In genomic region chr6:134440023-134440422, GRCm38 (mm10) we compare ENCODE assay signal across 8 mouse cellular contexts. TPM values are rescaled to one million over a fixed set of nuclear protein-coding genes. Genes with fewer than 3 reads are reported as not detected.
A peak's percentile ranks its signal among the peaks of the same experiment; 100 is the strongest.
DNase-seq lines count a peak whose midpoint lies in the region; ATAC-seq and TF ChIP-seq lines count a peak whose summit lies in the region.

No protein-coding gene starts in this region.

- no peak overlapping the region for H3K27ac ChIP-seq in kidney, postnatal 0 days
- peak overlapping the region; percentile 44; the same call in 1 of the 2 replicates for H3K27ac ChIP-seq in forebrain, embryonic 13.5 days
- peak overlapping the region; percentile 59 for H3K27ac ChIP-seq in hindbrain, embryonic 16.5 days (ENCODE audit: low read depth, low read length)
- peak overlapping the region; percentile 74 for H3K27ac ChIP-seq in neural tube, embryonic 14.5 days (ENCODE audit: low read depth, low read length)

- no peaks in the 10 kb centered on the region for H3K9me3 ChIP-seq in kidney, postnatal 0 days (replicated peaks; ENCODE audit: low read length)
- no peaks in the 10 kb centered on the region for H3K9me3 ChIP-seq in forebrain, embryonic 13.5 days (replicated peaks)
- no peaks in the 10 kb centered on the region for H3K9me3 ChIP-seq in hindbrain, embryonic 16.5 days (ENCODE audit: control insufficient read depth, low read length)
- H3K9me3 ChIP-seq in neural tube, embryonic 14.5 days (ENCODE audit: control insufficient read depth, low read length), result no peaks in the 10 kb centered on the region

- no peak for DNase-seq in kidney, postnatal 0 days (ENCODE audit: low spot score)
- DNase-seq in kidney, adult 11 months, result no peak
- no peak for DNase-seq in right cerebral cortex, adult 18-20 months
- DNase-seq in urinary bladder, postnatal 36 days (ENCODE audit: low spot score in 2 of 2), result no peak
- no peak for DNase-seq in thymus, adult 18-20 months

- ATAC-seq in kidney, postnatal 0 days (replicated peaks; ENCODE audit: low FRiP score, low read depth), result no peak
- no peak for ATAC-seq in forebrain, embryonic 13.5 days
- no peak; the same call in 1 of the 2 replicates for ATAC-seq in hindbrain, embryonic 16.5 days
- ATAC-seq in neural tube, embryonic 14.5 days (ENCODE audit: low read depth), result peak; percentile 20; the same call in 1 of the 2 replicates

- WGBS in kidney, postnatal 0 days, result 19% methylated on average over 10 of the region's 10 CpGs
- WGBS in forebrain, embryonic 13.5 days, result 20% methylated on average over 10 of the region's 10 CpGs
- WGBS in hindbrain, embryonic 16.5 days, result 13% methylated on average over 10 of the region's 10 CpGs
- 23% methylated on average over 10 of the region's 10 CpGs for WGBS in neural tube, embryonic 14.5 days

- H3K4me2 ChIP-seq in kidney, postnatal 0 days (ENCODE audit: low read length), result peak overlapping the region; percentile 55
- H3K4me2 ChIP-seq in forebrain, embryonic 13.5 days, result peak overlapping the region; percentile 63
- H3K4me2 ChIP-seq in hindbrain, embryonic 16.5 days (ENCODE audit: low read length), result peak overlapping the region; percentile 73
- peak overlapping the region; percentile 51 for H3K4me2 ChIP-seq in neural tube, embryonic 14.5 days (ENCODE audit: low read depth, low read length)

- TF ChIP-seq CTCF in kidney, postnatal 0 days (IDR thresholded peaks at IDR 0.05; ENCODE audit: low read depth), result no peak

- 0 out of 2 replicates have a peak, but pooled peaks cover 3% of the 10 kb centered on the region for H3K36me3 ChIP-seq in kidney, postnatal 0 days (ENCODE audit: insufficient read depth, low read length)
- peaks cover 6% of the 10 kb centered on the region for H3K36me3 ChIP-seq in forebrain, embryonic 13.5 days (ENCODE audit: poor library complexity, severe bottlenecking)
- H3K36me3 ChIP-seq in hindbrain, embryonic 16.5 days (ENCODE audit: control insufficient read depth, insufficient read depth, low read length), result no peaks in the 10 kb centered on the region
- no peaks in the 10 kb centered on the region for H3K36me3 ChIP-seq in neural tube, embryonic 14.5 days (ENCODE audit: control insufficient read depth, insufficient read depth, low read length)

- 0 out of 2 replicates have a peak overlapping the region, but pooled peaks have one; percentile 21 for H3K4me3 ChIP-seq in kidney, postnatal 0 days (replicated peaks; ENCODE audit: low read depth, low read length)
- peak overlapping the region; percentile 29 for H3K4me3 ChIP-seq in forebrain, embryonic 13.5 days
- H3K4me3 ChIP-seq in hindbrain, embryonic 16.5 days (ENCODE audit: low read length), result peak overlapping the region; percentile 34
- H3K4me3 ChIP-seq in neural tube, embryonic 14.5 days (ENCODE audit: low read depth, low read length), result 0 out of 2 replicates have a peak overlapping the region, but pooled peaks have one; percentile 17

- peaks cover 8% of the 10 kb centered on the region for H3K4me1 ChIP-seq in kidney, postnatal 0 days (replicated peaks; ENCODE audit: insufficient read depth, low read length)
- peaks cover 15% of the 10 kb centered on the region; the same call in 1 of the 2 replicates for H3K4me1 ChIP-seq in forebrain, embryonic 13.5 days
- peaks cover 11% of the 10 kb centered on the region for H3K4me1 ChIP-seq in hindbrain, embryonic 16.5 days (ENCODE audit: control insufficient read depth, insufficient read depth, low read depth, low read length)
- H3K4me1 ChIP-seq in neural tube, embryonic 14.5 days (ENCODE audit: control insufficient read depth, insufficient read depth, low read length), result peaks cover 6% of the 10 kb centered on the region; the same call in 1 of the 2 replicates

- no peaks in the 10 kb centered on the region for H3K27me3 ChIP-seq in kidney, postnatal 0 days (ENCODE audit: insufficient read depth, low read length)
- H3K27me3 ChIP-seq in forebrain, embryonic 13.5 days, result no peaks in the 10 kb centered on the region
- H3K27me3 ChIP-seq in hindbrain, embryonic 16.5 days (replicated peaks; ENCODE audit: control insufficient read depth, insufficient read depth, low read length), result no peaks in the 10 kb centered on the region
- H3K27me3 ChIP-seq in neural tube, embryonic 14.5 days (ENCODE audit: control insufficient read depth, insufficient read depth, low read length), result no peaks in the 10 kb centered on the region

- H3K9ac ChIP-seq in kidney, postnatal 0 days (ENCODE audit: low read depth, low read length), result no peak overlapping the region
- peak overlapping the region; percentile 50 for H3K9ac ChIP-seq in forebrain, embryonic 13.5 days
- peak overlapping the region; percentile 66 for H3K9ac ChIP-seq in hindbrain, embryonic 16.5 days (ENCODE audit: low read depth, low read length)
- H3K9ac ChIP-seq in neural tube, embryonic 14.5 days (replicated peaks; ENCODE audit: low read depth, low read length), result peak overlapping the region; percentile 47

RNA-seq across cellular contexts. Expression of gene Bcl2l14, which starts 43.9 kb away (rescaled TPM):
- 9.3 and 10.2 TPM in 2 replicates for polyA plus RNA-seq in kidney, postnatal 0 days (2015; fragmentation: Nextera tagmentation; extraction: Ambion mirVana)
- not detected in 2 replicates for polyA plus RNA-seq in forebrain, embryonic 13.5 days (2015; fragmentation: Nextera tagmentation; extraction: Ambion mirVana)
- 0.07 and 0.10 TPM in 2 replicates for polyA plus RNA-seq in hindbrain, embryonic 16.5 days (2015; fragmentation: Nextera tagmentation; extraction: Ambion mirVana)
- polyA plus RNA-seq in neural tube, embryonic 14.5 days (2014; fragmentation: Nextera tagmentation; extraction: Ambion mirVana), result 0.09 TPM in 1 of 2 replicates, not detected in the other
